Mouse (Mus musculus) ES-E14 (cell line): ENCODE data around the gene Cramp1l.

Experiments used
- CHD2 ChIP-seq: IDR thresholded peaks from 2 replicates; pipeline ENCODE4 v1.6.1; 2014; ENCODE audit warnings: mild to moderate bottlenecking, low read depth, low read length, inconsistent platforms
- HCFC1 ChIP-seq: IDR thresholded peaks from 2 replicates; pipeline ENCODE4 v1.6.1; 2012; ENCODE audit warnings: low read length, inconsistent platforms, borderline replicate concordance; ENCODE audit not compliant: insufficient read depth
- ZC3H11A ChIP-seq: IDR thresholded peaks from 2 replicates; pipeline ENCODE4 v1.6.1; 2012; ENCODE audit warnings: low read depth, mild to moderate bottlenecking, inconsistent platforms, low read length, borderline replicate concordance
- ZNF384 ChIP-seq: IDR thresholded peaks from 2 replicates; pipeline ENCODE4 v1.6.1; 2012; ENCODE audit warnings: low read depth, low read length, inconsistent platforms

- TF ChIP-seq ZC3H11A (no peak), ZNF384 (no peak), CHD2 (no peak), HCFC1 (no peak)
These were observed 92.3 kb downstream of the Cramp1l start for GRCm38 (mm10) chr17:24923246-24923645.
